Mouse (Mus musculus): ENCODE measurements around the gene Banf1.

DNA sequence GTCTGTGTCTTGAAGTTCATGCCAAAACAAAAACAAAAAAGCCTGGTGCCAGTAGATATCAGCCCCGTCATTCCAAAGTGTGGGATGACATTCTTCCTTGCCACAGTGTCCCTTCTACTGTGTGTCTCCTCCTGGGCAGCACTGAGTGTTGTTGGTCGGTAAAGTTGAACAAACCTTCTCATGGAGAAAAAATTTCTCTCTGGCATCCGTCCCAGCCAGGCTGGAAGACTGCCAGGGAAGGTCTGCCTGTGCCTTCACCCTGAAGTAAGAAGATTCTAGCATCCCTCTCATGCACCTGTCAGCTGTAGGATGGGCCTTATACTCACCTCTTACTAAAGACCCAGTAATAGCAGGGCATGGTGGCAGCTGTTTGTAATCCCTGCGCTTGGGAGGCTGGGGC is 25.9 kb upstream of the Banf1 start:
- TF ChIP-seq CTCF (conservative IDR thresholded peaks at IDR 0.05; ENCODE audit: low read length) (no peak), POU5F1 (IDR thresholded peaks at IDR 0.05; ENCODE audit: borderline replicate concordance, low read length) (no peak), NANOG (IDR thresholded peaks at IDR 0.05; ENCODE audit: borderline replicate concordance, low read length) (no peak)

All from E14TG2a.4 (cell line).